Mouse (Mus musculus): ENCODE results near the gene Primpol. TPM values are rescaled to one million over a fixed set of nuclear protein-coding genes. Genes with fewer than 3 reads are reported as not detected.

Gene Primpol
- 0.58 and 0.86 TPM in 2 replicates for polyA plus RNA-seq (2012)

- no peak for TF ChIP-seq GATA1 (IDR thresholded peaks at IDR 0.05; ENCODE audit: low read length)
Measured at GRCm38 (mm10) chr8:46616879-46617689, at the start of gene Primpol, which contains the start of gene Casp3. TSS of gene Primpol (minus strand) at chr8:46617212. TSS of gene Casp3 (plus strand) at chr8:46617291.

GRCm38 (mm10) chr8:46655919-46656318, 38.9 kb upstream of the Primpol start:
- no peak for TF ChIP-seq GATA1 (IDR thresholded peaks at IDR 0.05; ENCODE audit: low read length)

GRCm38 (mm10) chr8:46651872-46652271, 34.9 kb upstream of the Primpol start:
- no peak for TF ChIP-seq GATA1 (IDR thresholded peaks at IDR 0.05; ENCODE audit: low read length)

GRCm38 (mm10) chr8:46648421-46648820, 31.4 kb upstream of the Primpol start:
- no peak for TF ChIP-seq GATA1 (IDR thresholded peaks at IDR 0.05; ENCODE audit: low read length)

- no peak for TF ChIP-seq GATA1 (IDR thresholded peaks at IDR 0.05; ENCODE audit: low read length)
Measured at GRCm38 (mm10) chr8:46641272-46641671, 24.3 kb upstream of the Primpol start.

GRCm38 (mm10) chr8:46639852-46640251, 22.8 kb upstream of the Primpol start:
- no peak for TF ChIP-seq GATA1 (IDR thresholded peaks at IDR 0.05; ENCODE audit: low read length)

GRCm38 (mm10) chr8:46639010-46639571, 22.1 kb upstream of the Primpol start:
- TF ChIP-seq GATA1 (IDR thresholded peaks at IDR 0.05; ENCODE audit: low read length), result no peak

GRCm38 (mm10) chr8:46630932-46631331, 13.9 kb upstream of the Primpol start:
- no peak for TF ChIP-seq GATA1 (IDR thresholded peaks at IDR 0.05; ENCODE audit: low read length)

GRCm38 (mm10) chr8:46630422-46630821, 13.4 kb upstream of the Primpol start:
- TF ChIP-seq GATA1 (IDR thresholded peaks at IDR 0.05; ENCODE audit: low read length), result no peak

- no peak for TF ChIP-seq GATA1 (IDR thresholded peaks at IDR 0.05; ENCODE audit: low read length)
Measured at GRCm38 (mm10) chr8:46628645-46629044, 11.6 kb upstream of the Primpol start.

GRCm38 (mm10) chr8:46627881-46628280, 10.9 kb upstream of the Primpol start:
- no peak for TF ChIP-seq GATA1 (IDR thresholded peaks at IDR 0.05; ENCODE audit: low read length)

- no peak for TF ChIP-seq GATA1 (IDR thresholded peaks at IDR 0.05; ENCODE audit: low read length)
Measured at GRCm38 (mm10) chr8:46626642-46627041, 9.6 kb upstream of the Primpol start.

GRCm38 (mm10) chr8:46625166-46625565, 8.2 kb upstream of the Primpol start:
- no peak for TF ChIP-seq GATA1 (IDR thresholded peaks at IDR 0.05; ENCODE audit: low read length)

- no peak for TF ChIP-seq GATA1 (IDR thresholded peaks at IDR 0.05; ENCODE audit: low read length)
Measured at GRCm38 (mm10) chr8:46622446-46623270, 5.6 kb upstream of the Primpol start.

- TF ChIP-seq GATA1 (IDR thresholded peaks at IDR 0.05; ENCODE audit: low read length), result no peak
Measured at GRCm38 (mm10) chr8:46618639-46619320, 1.8 kb upstream of the Primpol start.
